Mouse (Mus musculus) midbrain, embryonic 11.5 days (tissue): ENCODE measurements around the gene Rnasek. TPM values are rescaled to one million over a fixed set of nuclear protein-coding genes. Genes with fewer than 3 reads are reported as not detected.

ENCODE experiments used
- ATAC-seq: fragments of 200-750 bp; cut with Nextera tagmentation; 2 replicates; pipeline ENCODE4 v1.8.0; 2017; ENCODE audit warnings: moderate TSS enrichment, moderate library complexity; ENCODE audit not compliant: low FRiP score
- DNase-seq: peaks from one replicate; pipeline ENCODE4 v3.0.0; 2015; ENCODE audit warnings: low spot score; ENCODE audit errors: missing footprints
- H3K27ac ChIP-seq: fragments of 300-500 bp; sonication (generic); 2 replicates; pipeline ENCODE4 v1.5.1; 2014; ENCODE audit warnings: low read depth, low read length
- H3K27me3 ChIP-seq: fragments of 300-500 bp; sonication (generic); 2 replicates; pipeline ENCODE4 v1.6.1; 2014; ENCODE audit warnings: mild to moderate bottlenecking, low read length, moderate library complexity, mixed read lengths; ENCODE audit not compliant: control insufficient read depth, insufficient read depth
- H3K36me3 ChIP-seq: fragments of 300-500 bp; sonication (generic); 2 replicates; pipeline ENCODE4 v1.6.1; 2014; ENCODE audit warnings: mild to moderate bottlenecking, low read length, moderate library complexity, mixed read lengths; ENCODE audit not compliant: control insufficient read depth, insufficient read depth
- H3K4me1 ChIP-seq: fragments of 300-500 bp; sonication (generic); 2 replicates; pipeline ENCODE4 v1.6.1; 2014; ENCODE audit warnings: low read length; ENCODE audit not compliant: control insufficient read depth, insufficient read depth
- H3K4me2 ChIP-seq: fragments of 300-500 bp; sonication (generic); 2 replicates; pipeline ENCODE4 v1.6.1; 2014; ENCODE audit warnings: mild to moderate bottlenecking, moderate library complexity
- H3K4me3 ChIP-seq: fragments of 300-500 bp; sonication (generic); 2 replicates; pipeline ENCODE4 v1.5.1; 2014; ENCODE audit warnings: low read depth, low read length
- H3K9ac ChIP-seq: fragments of 300-500 bp; sonication (generic); 2 replicates; pipeline ENCODE4 v1.6.1; 2014; ENCODE audit warnings: low read length
- H3K9me3 ChIP-seq: fragments of 300-500 bp; sonication (generic); 2 replicates; pipeline ENCODE4 v1.6.1; 2016; ENCODE audit warnings: low read length; ENCODE audit not compliant: control insufficient read depth
- WGBS: fragments of 180-500 bp; shearing (Covaris S2); extraction: QIAGEN DNeasy Blood & Tissue Kit; methylation state at CpG from one replicate; pipeline ENCODE4 v1.1.7; 2014; 5-methylcytosine and 5-hydroxymethylcytosine counted together
- polyA plus RNA-seq: library from polyadenylated mRNA; unstranded; fragments of >200 nt; fragmentation: Nextera tagmentation; extraction: Ambion mirVana; gene quantifications from 2 replicates; pipeline ENCODE4 v1.2.1, GENCODE M21; 2014

The Rnasek gene
- polyA plus RNA-seq, 1 experiment from 2014 or later: 127 TPM

GRCm38 (mm10) chr11:70215301-70215700, 24.3 kb downstream of the Rnasek start:
- DNase-seq (no peak), ATAC-seq (no peak)
- Histone ChIP-seq H3K36me3 (no peaks in the 10 kb centered on the region), H3K9ac (no peak overlapping the region), H3K27me3 (peaks cover 39% of the 10 kb centered on the region), H3K4me1 (peaks cover 28% of the 10 kb centered on the region), H3K27ac (no peak overlapping the region), H3K4me3 (no peak overlapping the region), H3K4me2 (no peak overlapping the region), H3K9me3 (no peaks in the 10 kb centered on the region)
- 6% methylated on average over 22 of the region's 22 CpGs for WGBS

DNA sequence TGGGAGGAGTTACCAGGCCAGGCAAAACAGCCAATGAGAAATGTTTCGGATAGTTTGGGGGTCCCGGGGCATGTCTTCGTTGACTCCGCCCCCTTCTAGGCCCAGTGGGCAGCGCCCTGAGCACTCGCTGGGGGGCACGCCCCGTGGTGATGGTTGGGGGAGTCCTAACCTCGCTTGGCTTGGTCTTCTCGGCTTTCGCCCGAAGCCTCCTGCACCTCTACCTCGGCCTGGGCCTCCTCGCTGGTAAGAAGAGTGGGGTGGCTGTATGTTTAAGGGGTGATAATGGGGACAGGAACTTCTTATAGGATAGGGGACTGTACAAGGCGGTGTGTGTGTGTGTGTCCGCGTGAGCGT, 24.8 kb downstream of the Rnasek start:
- ATAC-seq (peak; percentile 7; the same call in 1 of the 2 replicates), DNase-seq (no peak)
- Histone ChIP-seq H3K4me1 (peaks cover 25% of the 10 kb centered on the region), H3K36me3 (no peaks in the 10 kb centered on the region), H3K9me3 (no peaks in the 10 kb centered on the region), H3K4me2 (peak overlapping the region; percentile 53), H3K9ac (no peak overlapping the region), H3K27ac (no peak overlapping the region), H3K4me3 (peak overlapping the region; percentile 31; the same call in 1 of the 2 replicates), H3K27me3 (peaks cover 39% of the 10 kb centered on the region)
- 5% methylated on average over 18 of the region's 18 CpGs for WGBS

- WGBS: 1% methylated on average over 46 of the region's 46 CpGs
- Histone ChIP-seq H3K27ac (no peak overlapping the region), H3K4me1 (peaks cover 21% of the 10 kb centered on the region), H3K36me3 (no peaks in the 10 kb centered on the region), H3K9ac (peak overlapping the region; percentile 46), H3K4me3 (peak overlapping the region; percentile 31), H3K27me3 (peaks cover 39% of the 10 kb centered on the region), H3K4me2 (peak overlapping the region; percentile 53), H3K9me3 (no peaks in the 10 kb centered on the region)
- ATAC-seq (peak; percentile 61), DNase-seq (peak; percentile 94)
These were observed 25.3 kb downstream of the Rnasek start for GRCm38 (mm10) chr11:70214191-70214855.

GRCm38 (mm10) chr11:70213736-70214135, 25.9 kb downstream of the Rnasek start:
- Histone ChIP-seq H3K36me3 (no peaks in the 10 kb centered on the region), H3K27me3 (peaks cover 39% of the 10 kb centered on the region), H3K4me2 (peak overlapping the region; percentile 53), H3K4me3 (peak overlapping the region; percentile 31), H3K4me1 (peaks cover 21% of the 10 kb centered on the region), H3K9me3 (no peaks in the 10 kb centered on the region), H3K9ac (peak overlapping the region; percentile 46), H3K27ac (no peak overlapping the region)
- 6% methylated on average over 25 of the region's 26 CpGs for WGBS
- DNase-seq (no peak), ATAC-seq (peak; percentile 34; the same call in 1 of the 2 replicates)

GRCm38 (mm10) chr11:70212896-70213295, 26.7 kb downstream of the Rnasek start:
- Histone ChIP-seq H3K9ac (no peak overlapping the region), H3K4me3 (no peak overlapping the region), H3K36me3 (no peaks in the 10 kb centered on the region), H3K9me3 (no peaks in the 10 kb centered on the region), H3K27me3 (peaks cover 39% of the 10 kb centered on the region), H3K27ac (no peak overlapping the region), H3K4me1 (peaks cover 18% of the 10 kb centered on the region), H3K4me2 (no peak overlapping the region)
- ATAC-seq: no peak
- 17% methylated on average over 9 of the region's 9 CpGs for WGBS
- DNase-seq: peak; percentile 92

DNA sequence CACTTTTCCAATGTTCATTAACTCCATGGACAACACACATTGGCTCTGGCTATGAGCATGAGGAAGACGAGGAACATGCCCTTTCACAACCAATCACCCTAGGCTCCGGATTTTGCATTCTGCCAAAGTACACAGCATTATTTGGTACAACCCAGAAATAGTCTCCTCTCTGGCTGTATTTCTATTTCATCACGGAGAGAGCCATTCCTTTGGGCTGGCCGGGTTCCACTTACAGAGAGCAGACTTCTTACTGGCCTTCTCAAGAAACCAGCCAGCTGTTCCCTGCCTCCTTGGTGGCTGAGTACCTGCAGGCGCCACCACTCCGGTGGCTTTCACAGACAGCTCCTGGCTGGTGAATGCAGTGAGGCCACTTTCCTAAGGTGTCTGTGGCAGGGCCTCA, 27.2 kb downstream of the Rnasek start, which contains the start of gene Slc16a11:
TSS of gene Slc16a11 (plus strand) at position 330 of the 400 bp plus-strand sequence.
- WGBS: 66% methylated on average over 6 of the region's 6 CpGs
- Histone ChIP-seq H3K27me3 (peaks cover 39% of the 10 kb centered on the region), H3K27ac (no peak within 1 kb of the TSS), H3K9ac (no peak within 1 kb of the TSS), H3K4me1 (peaks cover 18% of the 10 kb centered on the region), H3K9me3 (no peaks in the 10 kb centered on the region), H3K4me3 (no peak within 1 kb of the TSS), H3K4me2 (no peak within 1 kb of the TSS), H3K36me3 (no peaks in the 10 kb centered on the region)
- ATAC-seq (no peak), DNase-seq (no peak)

GRCm38 (mm10) chr11:70211972-70212371, 27.7 kb downstream of the Rnasek start:
- Histone ChIP-seq H3K4me2 (no peak overlapping the region), H3K4me1 (peaks cover 18% of the 10 kb centered on the region), H3K27ac (no peak overlapping the region), H3K9ac (no peak overlapping the region), H3K9me3 (no peaks in the 10 kb centered on the region), H3K4me3 (no peak overlapping the region), H3K36me3 (no peaks in the 10 kb centered on the region), H3K27me3 (peaks cover 39% of the 10 kb centered on the region)
- WGBS: 76% methylated on average over 6 of the region's 6 CpGs
- no peak for DNase-seq
- no peak for ATAC-seq

GRCm38 (mm10) chr11:70210681-70211080, 29.0 kb downstream of the Rnasek start:
- H3K9ac ChIP-seq: no peak overlapping the region
- H3K36me3 ChIP-seq: no peaks in the 10 kb centered on the region
- peaks cover 29% of the 10 kb centered on the region for H3K27me3 ChIP-seq
- H3K9me3 ChIP-seq: no peaks in the 10 kb centered on the region
- no peak overlapping the region for H3K4me2 ChIP-seq
- no peak overlapping the region for H3K27ac ChIP-seq
- 88% methylated on average over 2 of the region's 2 CpGs for WGBS
- H3K4me1 ChIP-seq: peaks cover 18% of the 10 kb centered on the region
- DNase-seq: no peak
- no peak overlapping the region for H3K4me3 ChIP-seq
- no peak for ATAC-seq

DNA sequence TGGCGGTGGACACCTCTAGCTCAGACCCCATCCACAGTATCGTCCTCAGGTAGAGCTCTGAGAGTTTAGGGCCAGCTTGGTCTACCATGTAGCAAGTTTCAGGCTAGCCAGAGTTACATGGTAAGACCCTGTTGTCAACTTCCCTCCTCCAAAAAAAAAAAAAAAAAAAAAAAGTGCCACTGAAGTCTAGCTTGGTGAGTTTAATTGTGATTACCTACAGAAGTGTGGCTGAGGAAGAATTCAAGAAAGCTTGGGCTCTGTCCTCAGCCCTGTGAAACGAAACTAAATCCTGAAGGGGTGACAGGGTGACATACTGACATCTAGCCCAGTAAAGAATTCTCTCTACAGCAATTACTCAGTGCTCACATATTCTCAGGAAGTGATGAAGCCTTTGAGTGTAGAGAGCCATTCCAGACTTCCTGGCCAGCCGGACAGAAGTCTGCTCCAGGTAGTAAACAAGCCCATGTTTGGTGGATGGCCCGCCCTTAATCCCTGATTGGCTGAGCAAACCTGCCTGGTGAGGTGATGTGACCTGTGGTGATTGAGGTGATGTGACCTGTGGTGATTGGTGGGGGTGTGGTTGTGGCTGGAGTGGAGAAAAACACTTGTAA, 30.8 kb downstream of the Rnasek start:
- Histone ChIP-seq H3K9me3 (no peaks in the 10 kb centered on the region), H3K4me3 (no peak overlapping the region), H3K9ac (no peak overlapping the region), H3K27ac (no peak overlapping the region), H3K4me2 (no peak overlapping the region), H3K4me1 (peaks cover 3% of the 10 kb centered on the region), H3K36me3 (no peaks in the 10 kb centered on the region), H3K27me3 (peaks cover 11% of the 10 kb centered on the region)
- no peak for ATAC-seq
- WGBS: 82% methylated on average over 5 of the region's 5 CpGs
- DNase-seq: no peak
